Mouse (Mus musculus): ENCODE data around the gene Aldh8a1.

Gene Aldh8a1

GRCm38 (mm10) chr10:21376682-21377473 lies at the start of gene Aldh8a1:
Gene Aldh8a1 (plus strand): TSS chr10:21377291.
- no peak for DNase-seq (ENCODE audit: low read depth, low spot score)

DNA sequence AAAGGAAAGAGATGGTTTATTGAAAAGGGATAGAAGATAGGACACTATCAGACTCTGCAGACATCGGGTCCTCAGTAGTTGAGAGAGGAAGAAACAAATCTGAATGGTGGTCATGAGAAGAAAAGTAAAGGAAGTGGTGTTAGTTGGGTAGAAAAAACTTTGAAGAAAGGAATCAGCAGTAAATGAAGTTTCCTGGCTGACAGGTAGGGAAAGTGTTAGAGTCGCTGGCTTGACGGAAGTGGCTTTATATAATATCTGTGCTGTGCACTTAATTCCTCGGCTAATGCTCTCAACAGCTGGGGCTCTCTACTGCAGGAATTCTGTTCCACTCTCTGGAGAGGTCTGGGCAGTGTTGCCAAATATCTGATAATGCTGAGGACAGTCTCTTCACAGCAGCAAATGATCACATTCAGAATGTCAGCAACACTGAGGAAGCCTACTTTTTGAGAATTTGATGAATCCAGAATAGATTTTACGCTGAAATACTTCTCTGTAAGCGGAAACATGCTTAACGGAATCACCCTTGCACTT lies 49.4 kb upstream of the Aldh8a1 start:
- DNase-seq (ENCODE audit: low read depth, low spot score) = no peak

GRCm38 (mm10) chr10:21334349-21335105 lies 42.6 kb upstream of the Aldh8a1 start:
- DNase-seq (ENCODE audit: low read depth, low spot score) = no peak

DNA sequence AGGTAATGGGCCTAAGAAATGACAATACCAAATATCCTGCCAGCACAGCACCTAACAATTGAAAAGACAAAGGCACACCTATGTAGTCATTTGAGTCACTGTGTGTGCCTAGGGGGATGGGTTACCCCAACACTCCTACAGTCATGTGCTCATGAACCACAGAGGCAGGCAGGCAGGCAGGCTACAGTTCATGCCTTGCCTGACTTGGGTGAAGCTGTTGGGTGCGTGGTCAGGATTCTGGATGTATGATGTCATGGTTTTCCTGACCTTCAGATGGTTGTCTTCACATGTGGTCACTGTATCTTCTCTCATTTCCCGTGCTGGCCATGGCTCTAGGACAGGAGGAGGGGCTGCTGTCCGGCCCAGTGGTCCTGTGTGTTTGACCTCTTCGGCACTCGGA lies 41.6 kb upstream of the Aldh8a1 start:
- no peak for DNase-seq (ENCODE audit: low read depth, low spot score)

DNA sequence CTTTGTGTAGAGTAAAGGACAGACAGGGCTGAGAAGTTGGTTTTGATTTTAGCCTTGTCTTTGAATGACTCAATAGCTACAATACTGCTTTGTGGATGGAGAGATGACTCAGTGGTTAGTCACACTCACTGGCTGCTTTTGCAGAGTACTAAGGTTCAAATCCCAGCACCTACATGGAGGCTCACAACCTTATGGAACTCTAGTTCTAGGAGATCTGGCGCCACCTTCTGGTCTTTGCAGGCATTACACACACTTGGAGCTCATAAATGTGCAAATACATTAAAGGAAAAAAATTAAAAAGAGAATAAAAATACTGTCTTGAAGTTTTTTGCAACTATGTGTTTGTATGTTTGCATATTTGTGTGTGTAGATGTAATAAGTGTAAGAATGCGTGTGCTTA lies 39.9 kb upstream of the Aldh8a1 start:
- DNase-seq (ENCODE audit: low read depth, low spot score) = no peak

GRCm38 (mm10) chr10:21341706-21342105 lies 35.4 kb upstream of the Aldh8a1 start:
- DNase-seq (ENCODE audit: low read depth, low spot score) = no peak

GRCm38 (mm10) chr10:21342331-21343005 lies 34.6 kb upstream of the Aldh8a1 start:
- no peak for DNase-seq (ENCODE audit: low read depth, low spot score)

GRCm38 (mm10) chr10:21347332-21347731 lies 29.8 kb upstream of the Aldh8a1 start:
- DNase-seq (ENCODE audit: low read depth, low spot score) = no peak

- DNase-seq (ENCODE audit: low read depth, low spot score) = no peak
These were observed 27.6 kb upstream of the Aldh8a1 start for GRCm38 (mm10) chr10:21349449-21349848.

DNA sequence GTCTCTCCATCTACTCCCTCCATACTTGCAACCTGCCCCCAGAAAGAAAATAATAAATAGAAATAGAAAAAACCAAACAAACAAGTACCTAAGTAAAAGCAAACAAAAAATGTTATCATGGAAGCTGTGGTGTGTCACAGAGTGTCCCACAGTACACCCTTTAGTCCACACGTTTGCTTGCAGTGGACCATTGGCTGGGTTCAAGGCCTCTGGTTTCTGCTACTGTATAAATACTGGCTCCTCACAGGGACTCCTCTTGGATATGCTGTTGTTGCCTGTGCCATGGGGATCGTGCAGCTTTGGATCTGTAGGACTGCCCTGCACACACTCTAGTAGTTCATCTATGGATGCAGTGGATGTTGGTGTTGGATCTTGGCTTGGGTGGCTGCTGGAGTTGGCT lies 27.1 kb upstream of the Aldh8a1 start:
- DNase-seq (ENCODE audit: low read depth, low spot score) = no peak

- DNase-seq (ENCODE audit: low read depth, low spot score) = no peak
These were observed 26.3 kb upstream of the Aldh8a1 start for GRCm38 (mm10) chr10:21350531-21351515.

GRCm38 (mm10) chr10:21351766-21352165 lies 25.3 kb upstream of the Aldh8a1 start:
- DNase-seq (ENCODE audit: low read depth, low spot score) = no peak

GRCm38 (mm10) chr10:21353890-21354289 lies 23.2 kb upstream of the Aldh8a1 start:
- DNase-seq (ENCODE audit: low read depth, low spot score) = no peak

- no peak for DNase-seq (ENCODE audit: low read depth, low spot score)
These were observed 22.6 kb upstream of the Aldh8a1 start for GRCm38 (mm10) chr10:21354506-21354905.

- DNase-seq (ENCODE audit: low read depth, low spot score) = no peak
These were observed 19.1 kb upstream of the Aldh8a1 start for GRCm38 (mm10) chr10:21357986-21358385.

DNA sequence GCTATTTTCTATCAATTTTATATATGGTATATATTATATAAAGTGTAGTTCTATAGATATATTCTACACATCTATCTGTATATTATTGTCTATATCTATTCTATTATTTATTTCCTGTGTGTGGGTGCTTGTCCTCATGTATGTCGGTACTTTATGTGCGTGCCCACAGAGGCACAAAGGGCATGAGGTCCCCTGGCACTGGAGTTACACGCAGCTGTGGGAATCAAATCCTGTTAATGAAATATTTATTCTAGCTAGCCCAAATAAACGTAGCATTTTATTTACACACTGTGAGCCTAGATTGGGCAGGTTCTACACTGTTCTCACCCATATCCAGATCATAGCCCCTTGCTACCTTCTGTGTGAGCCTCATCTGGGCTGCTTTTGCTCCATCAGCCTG lies 18.0 kb upstream of the Aldh8a1 start:
- DNase-seq (ENCODE audit: low read depth, low spot score) = no peak

DNA sequence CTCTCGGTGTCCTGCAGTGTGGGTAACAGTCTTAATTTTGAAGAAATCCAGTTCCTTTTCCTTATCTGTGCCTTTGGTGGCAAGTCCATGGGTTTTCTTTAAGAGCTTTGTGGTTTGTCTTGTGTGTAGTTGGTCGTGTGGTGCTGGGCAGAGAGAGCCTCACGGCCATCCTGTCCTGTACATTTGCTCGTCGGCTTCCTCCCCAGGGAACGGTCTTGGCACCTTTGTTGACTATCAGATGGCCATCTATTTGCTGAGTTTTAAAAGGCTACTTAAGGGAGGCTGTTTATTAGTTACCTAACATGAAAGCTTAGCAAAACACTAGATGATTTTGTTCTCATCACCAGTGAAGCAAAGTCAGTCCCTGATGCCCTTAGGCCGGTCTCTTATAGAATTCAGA lies 15.2 kb upstream of the Aldh8a1 start:
- DNase-seq (ENCODE audit: low read depth, low spot score) = no peak

DNA sequence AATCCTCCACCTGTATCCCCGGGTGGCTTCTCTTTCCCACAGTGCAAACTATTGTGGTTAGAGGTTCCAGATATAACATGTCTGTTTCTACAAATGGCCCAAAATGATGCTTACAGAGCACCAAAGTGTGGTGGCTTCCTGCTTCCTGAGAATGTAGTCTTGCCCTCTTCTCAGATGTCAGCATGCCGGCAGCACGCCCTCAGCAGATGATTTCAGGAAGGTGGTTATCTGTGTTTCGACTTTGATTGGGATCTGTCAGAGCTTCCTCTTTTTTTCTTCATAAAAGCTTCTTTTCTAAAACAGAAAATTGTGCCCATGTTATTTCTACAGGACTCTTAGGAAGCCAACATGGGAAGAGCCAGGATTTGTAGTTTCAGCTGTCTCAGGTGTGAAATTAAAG lies 13.8 kb upstream of the Aldh8a1 start:
- no peak for DNase-seq (ENCODE audit: low read depth, low spot score)

DNA sequence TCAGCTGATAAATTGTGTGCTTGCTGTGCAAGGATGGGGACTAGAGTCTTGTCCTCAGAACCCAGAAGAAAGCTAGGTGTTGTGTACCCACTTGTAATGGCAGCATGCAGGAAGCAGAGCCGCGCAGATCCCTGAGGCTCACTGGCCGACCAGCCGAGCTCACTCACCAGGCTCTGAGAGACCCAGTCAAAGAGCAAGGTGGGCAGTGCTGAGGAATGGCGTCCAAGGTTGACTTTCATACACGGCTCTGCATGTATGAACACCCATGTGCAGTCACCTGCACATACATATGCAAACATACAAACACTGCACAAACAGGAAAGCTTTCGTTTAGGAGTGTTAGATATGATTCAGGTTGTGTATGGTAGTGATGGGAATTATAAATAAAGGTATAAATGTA lies 12.1 kb upstream of the Aldh8a1 start:
- DNase-seq (ENCODE audit: low read depth, low spot score) = no peak

GRCm38 (mm10) chr10:21365897-21366296 lies 11.2 kb upstream of the Aldh8a1 start:
- no peak for DNase-seq (ENCODE audit: low read depth, low spot score)

DNA sequence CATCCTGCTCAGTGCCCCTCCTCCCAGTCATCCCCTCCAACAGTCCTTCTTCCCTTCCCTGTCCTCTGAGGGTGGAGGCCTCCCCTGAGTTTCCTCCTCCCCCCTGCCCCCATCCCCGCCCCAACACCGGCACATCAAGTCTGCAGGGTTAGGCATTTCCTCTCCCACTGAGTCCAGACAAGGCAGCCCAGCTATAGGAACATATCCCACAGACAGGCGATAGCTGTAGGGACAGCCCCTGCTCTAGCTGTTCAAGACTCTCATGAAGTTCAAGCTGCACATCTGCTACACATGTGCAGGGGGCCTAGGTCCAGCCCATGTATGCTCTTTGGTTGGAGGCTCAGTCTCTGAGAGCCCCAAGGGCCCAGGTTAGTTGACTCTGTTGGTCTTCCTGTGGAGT lies 10.6 kb upstream of the Aldh8a1 start:
- no peak for DNase-seq (ENCODE audit: low read depth, low spot score)

Data from retina, adult 2 months (tissue).